Mouse (Mus musculus) erythroblast, embryonic 14.5 days (primary cell): ENCODE results near the gene Entpd1.

Experiments used
- GATA1 ChIP-seq: IDR thresholded peaks from 2 replicates; pipeline ENCODE4 v1.6.1; 2012; ENCODE audit warnings: low read length, inconsistent platforms, mixed read lengths
- TAL1 ChIP-seq: IDR thresholded peaks from 3 replicates; pipeline ENCODE4 v1.6.1; 2012; ENCODE audit warnings: low read length, inconsistent platforms, mixed read lengths

GRCm38 (mm10) chr19:40675329-40675728, 63.2 kb downstream of the Entpd1 start:
- TF ChIP-seq TAL1 (no peak), GATA1 (no peak)
